Mouse (Mus musculus): Measurements from ENCODE around the gene Gm10320. TPM values are rescaled to one million over a fixed set of nuclear protein-coding genes. Genes with fewer than 3 reads are reported as not detected.

The Gm10320 gene
- polyA plus RNA-seq, 1 experiment from 2014 or later = 0.79 TPM

DNA sequence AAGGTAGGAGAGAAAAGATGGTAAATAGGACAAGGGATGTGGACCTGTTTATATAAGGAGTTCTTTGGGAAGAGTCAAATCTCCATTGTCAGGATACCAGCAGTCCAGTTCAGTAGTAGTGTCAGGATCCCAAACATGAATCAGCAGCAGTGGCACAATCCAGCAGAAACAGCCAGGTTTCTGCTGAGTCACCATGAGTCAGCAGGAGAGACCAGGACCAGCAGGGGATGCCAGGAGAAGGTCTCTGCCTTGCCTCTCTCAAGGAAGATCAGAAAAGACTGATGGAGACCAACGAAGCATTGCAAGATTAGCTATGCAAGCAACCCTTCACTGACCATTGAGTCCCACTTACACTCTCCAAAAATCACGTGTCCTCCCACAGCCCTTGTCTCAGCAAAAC lies 35.4 kb downstream of the Gm10320 start:
- H3K27ac ChIP-seq = no peak overlapping the region
- H3K9ac ChIP-seq = no peak overlapping the region
- H3K4me3 ChIP-seq = no peak overlapping the region
- ATAC-seq (replicated peaks; ENCODE audit: insufficient number of reproducible peaks, insufficient read depth, low FRiP score, low read depth) = no peak
- no peaks in the 10 kb centered on the region for H3K36me3 ChIP-seq
- H3K4me2 ChIP-seq = no peak overlapping the region
- H3K27me3 ChIP-seq = no peaks in the 10 kb centered on the region
- peaks cover 8% of the 10 kb centered on the region; the same call in 1 of the 2 replicates for H3K9me3 ChIP-seq (replicated peaks)
- H3K4me1 ChIP-seq (replicated peaks) = no peaks in the 10 kb centered on the region
- WGBS = 62% methylated on average over 2 of the region's 2 CpGs

GRCm38 (mm10) chr13:98455646-98456045 lies 36.2 kb downstream of the Gm10320 start:
- Histone ChIP-seq H3K27ac (no peak overlapping the region), H3K4me2 (no peak overlapping the region), H3K36me3 (no peaks in the 10 kb centered on the region), H3K27me3 (no peaks in the 10 kb centered on the region), H3K9me3 (replicated peaks) (peaks cover 8% of the 10 kb centered on the region; the same call in 1 of the 2 replicates), H3K4me1 (replicated peaks) (no peaks in the 10 kb centered on the region), H3K9ac (no peak overlapping the region), H3K4me3 (no peak overlapping the region)
- ATAC-seq (replicated peaks; ENCODE audit: insufficient number of reproducible peaks, insufficient read depth, low FRiP score, low read depth) = no peak
- 81% methylated on average over 10 of the region's 10 CpGs for WGBS

- H3K27ac ChIP-seq = no peak overlapping the region
- H3K4me3 ChIP-seq = no peak overlapping the region
- H3K9ac ChIP-seq = no peak overlapping the region
- H3K4me1 ChIP-seq (replicated peaks) = no peaks in the 10 kb centered on the region
- peaks cover 8% of the 10 kb centered on the region; the same call in 1 of the 2 replicates for H3K9me3 ChIP-seq (replicated peaks)
- no peaks in the 10 kb centered on the region for H3K27me3 ChIP-seq
- no peaks in the 10 kb centered on the region for H3K36me3 ChIP-seq
- 81% methylated on average over 12 of the region's 12 CpGs for WGBS
- H3K4me2 ChIP-seq = no peak overlapping the region
- no peak for ATAC-seq (replicated peaks; ENCODE audit: insufficient number of reproducible peaks, insufficient read depth, low FRiP score, low read depth)
Observed at GRCm38 (mm10) chr13:98454224-98454967, 37.4 kb downstream of the Gm10320 start.

- 65% methylated on average over 4 of the region's 4 CpGs for WGBS
Observed at GRCm38 (mm10) chr13:98453146-98453545, 38.7 kb downstream of the Gm10320 start.

GRCm38 (mm10) chr13:98448696-98449095 lies 43.1 kb downstream of the Gm10320 start:
- Histone ChIP-seq H3K4me3 (no peak overlapping the region), H3K36me3 (no peaks in the 10 kb centered on the region), H3K9ac (no peak overlapping the region), H3K4me2 (no peak overlapping the region), H3K9me3 (replicated peaks) (peaks cover 8% of the 10 kb centered on the region; the same call in 1 of the 2 replicates), H3K27me3 (no peaks in the 10 kb centered on the region), H3K27ac (no peak overlapping the region), H3K4me1 (replicated peaks) (no peaks in the 10 kb centered on the region)
- ATAC-seq (replicated peaks; ENCODE audit: insufficient number of reproducible peaks, insufficient read depth, low FRiP score, low read depth) = no peak

More at GRCm38 (mm10) chr13:98453146-98453545, 38.7 kb downstream of the Gm10320 start:
- Histone ChIP-seq H3K36me3 (no peaks in the 10 kb centered on the region), H3K9me3 (replicated peaks) (peaks cover 8% of the 10 kb centered on the region; the same call in 1 of the 2 replicates), H3K4me2 (no peak overlapping the region), H3K27me3 (no peaks in the 10 kb centered on the region), H3K9ac (no peak overlapping the region), H3K4me1 (replicated peaks) (no peaks in the 10 kb centered on the region), H3K27ac (no peak overlapping the region), H3K4me3 (no peak overlapping the region)
- no peak for ATAC-seq (replicated peaks; ENCODE audit: insufficient number of reproducible peaks, insufficient read depth, low FRiP score, low read depth)

- Histone ChIP-seq H3K36me3 (no peaks in the 10 kb centered on the region), H3K4me2 (no peak overlapping the region), H3K27ac (no peak overlapping the region), H3K9me3 (replicated peaks) (peaks cover 8% of the 10 kb centered on the region; the same call in 1 of the 2 replicates), H3K4me3 (no peak overlapping the region), H3K4me1 (replicated peaks) (no peaks in the 10 kb centered on the region), H3K27me3 (no peaks in the 10 kb centered on the region), H3K9ac (no peak overlapping the region)
- ATAC-seq (replicated peaks; ENCODE audit: insufficient number of reproducible peaks, insufficient read depth, low FRiP score, low read depth) = no peak
- 76% methylated on average over 6 of the region's 6 CpGs for WGBS
Observed at GRCm38 (mm10) chr13:98447741-98448140, 44.1 kb downstream of the Gm10320 start.

- H3K27me3 ChIP-seq = no peaks in the 10 kb centered on the region
- ATAC-seq (replicated peaks; ENCODE audit: insufficient number of reproducible peaks, insufficient read depth, low FRiP score, low read depth) = no peak
- H3K4me1 ChIP-seq (replicated peaks) = no peaks in the 10 kb centered on the region
- no peak overlapping the region for H3K4me2 ChIP-seq
- H3K9ac ChIP-seq = no peak overlapping the region
- no peaks in the 10 kb centered on the region for H3K9me3 ChIP-seq (replicated peaks)
- H3K27ac ChIP-seq = no peak overlapping the region
- H3K4me3 ChIP-seq = no peak overlapping the region
- WGBS = 80% methylated on average over 7 of the region's 7 CpGs
- no peaks in the 10 kb centered on the region for H3K36me3 ChIP-seq
Observed at GRCm38 (mm10) chr13:98445391-98446125, 46.2 kb downstream of the Gm10320 start.

- no peaks in the 10 kb centered on the region for H3K36me3 ChIP-seq
- H3K4me3 ChIP-seq = no peak overlapping the region
- 60% methylated on average over 4 of the region's 4 CpGs for WGBS
- no peaks in the 10 kb centered on the region for H3K27me3 ChIP-seq
- H3K9ac ChIP-seq = no peak overlapping the region
- no peak for ATAC-seq (replicated peaks; ENCODE audit: insufficient number of reproducible peaks, insufficient read depth, low FRiP score, low read depth)
- H3K9me3 ChIP-seq (replicated peaks) = no peaks in the 10 kb centered on the region
- no peaks in the 10 kb centered on the region for H3K4me1 ChIP-seq (replicated peaks)
- H3K4me2 ChIP-seq = peak overlapping the region; percentile 26
- H3K27ac ChIP-seq = no peak overlapping the region
Observed at GRCm38 (mm10) chr13:98441001-98441400, 50.8 kb downstream of the Gm10320 start.

DNA sequence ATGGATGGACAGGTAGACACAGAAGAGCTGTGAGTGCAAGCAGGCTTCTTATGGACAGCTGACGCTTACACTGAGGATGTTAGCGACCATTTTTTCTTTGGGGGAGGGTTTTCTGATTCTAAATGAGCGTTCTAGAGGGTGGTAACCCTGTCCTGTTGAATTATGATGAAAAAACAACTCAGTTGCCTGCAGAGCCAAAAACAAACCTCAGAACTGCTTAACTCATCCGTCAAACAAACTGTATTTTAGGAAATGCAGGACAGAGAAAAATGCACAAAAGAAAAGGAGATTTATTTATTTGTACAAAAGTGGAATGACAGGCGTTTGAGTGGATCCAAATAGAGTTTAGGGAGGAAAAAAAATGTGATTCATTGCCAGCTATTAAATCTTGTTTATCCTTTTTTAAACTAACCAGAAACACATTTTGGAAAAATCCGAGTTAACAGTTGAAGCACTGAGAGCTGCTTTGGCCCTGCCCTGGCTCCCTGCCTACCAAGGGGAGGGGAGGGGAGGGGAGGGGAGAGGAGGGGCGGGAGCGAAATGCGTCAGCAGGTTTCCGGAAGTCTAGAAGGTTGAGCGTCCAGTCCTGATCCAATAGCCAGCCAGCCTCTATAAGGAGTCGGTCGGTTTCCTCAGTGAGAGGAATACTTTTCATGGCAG lies 51.4 kb downstream of the Gm10320 start:
- Histone ChIP-seq H3K36me3 (no peaks in the 10 kb centered on the region), H3K27ac (no peak overlapping the region), H3K4me2 (peak overlapping the region; percentile 26), H3K9me3 (replicated peaks) (no peaks in the 10 kb centered on the region), H3K4me3 (no peak overlapping the region), H3K4me1 (replicated peaks) (no peaks in the 10 kb centered on the region), H3K27me3 (no peaks in the 10 kb centered on the region), H3K9ac (no peak overlapping the region)
- ATAC-seq (replicated peaks; ENCODE audit: insufficient number of reproducible peaks, insufficient read depth, low FRiP score, low read depth) = no peak
- WGBS = 39% methylated on average over 13 of the region's 13 CpGs

Measured in heart, embryonic 15.5 days (tissue).